Mouse (Mus musculus) midbrain, embryonic 16.5 days (tissue): Measurements from ENCODE around the gene Ubiad1. TPM values are rescaled to one million over a fixed set of nuclear protein-coding genes. Genes with fewer than 3 reads are reported as not detected.

ENCODE experiments used
- ATAC-seq: fragments of 200-750 bp; cut with Nextera tagmentation; 2 replicates; pipeline ENCODE4 v1.8.0; 2017; ENCODE audit warnings: moderate TSS enrichment
- H3K27ac ChIP-seq: fragments of 300-500 bp; sonication (generic); 2 replicates; pipeline ENCODE4 v1.5.1; 2014; ENCODE audit warnings: mild to moderate bottlenecking, low read length, mixed read lengths
- H3K27me3 ChIP-seq: fragments of 300-500 bp; sonication (generic); 2 replicates; pipeline ENCODE4 v1.6.1; 2014; ENCODE audit warnings: low read depth, low read length, mixed read lengths; ENCODE audit not compliant: control insufficient read depth, insufficient read depth
- H3K36me3 ChIP-seq: fragments of 300-500 bp; sonication (generic); 2 replicates; pipeline ENCODE4 v1.6.1; 2014; ENCODE audit warnings: mild to moderate bottlenecking, low read length, moderate library complexity, mixed read lengths; ENCODE audit not compliant: control insufficient read depth, insufficient read depth
- H3K4me1 ChIP-seq: fragments of 300-500 bp; sonication (generic); 2 replicates; pipeline ENCODE4 v1.6.1; 2014; ENCODE audit warnings: mild to moderate bottlenecking, low read length, mixed read lengths; ENCODE audit not compliant: control insufficient read depth, insufficient read depth
- H3K4me2 ChIP-seq: fragments of 300-500 bp; sonication (generic); 2 replicates; pipeline ENCODE4 v1.6.1; 2014; ENCODE audit warnings: mild to moderate bottlenecking, low read length, mixed read lengths
- H3K4me3 ChIP-seq: fragments of 300-500 bp; sonication (generic); 2 replicates; pipeline ENCODE4 v1.5.1; 2014; ENCODE audit warnings: low read depth, mild to moderate bottlenecking, low read length, moderate library complexity, mixed read lengths
- H3K9ac ChIP-seq: fragments of 300-500 bp; sonication (generic); 2 replicates; pipeline ENCODE4 v1.6.1; 2014; ENCODE audit warnings: low read depth, low read length, mixed read lengths
- H3K9me3 ChIP-seq: fragments of 300-500 bp; sonication (generic); replicated peaks from 2 replicates; pipeline ENCODE4 v1.6.1; 2014; ENCODE audit warnings: mild to moderate bottlenecking, low read length, mixed read lengths; ENCODE audit not compliant: control insufficient read depth, poor library complexity, severe bottlenecking
- WGBS: fragments of 180-500 bp; shearing (Covaris S2); extraction: QIAGEN DNeasy Blood & Tissue Kit; methylation state at CpG from one replicate; pipeline ENCODE4 v1.1.7; 2014; 5-methylcytosine and 5-hydroxymethylcytosine counted together
- polyA plus RNA-seq: library from polyadenylated mRNA; unstranded; fragments of >200 nt; fragmentation: Nextera tagmentation; extraction: Ambion mirVana; gene quantifications from 2 replicates; pipeline ENCODE4 v1.2.1, GENCODE M21; 2015

Ubiad1 gene
- polyA plus RNA-seq, 1 experiment from 2014 or later, result 19.8 TPM

GRCm38 (mm10) chr4:148471363-148471806, 26.8 kb upstream of the Ubiad1 start:
- H3K27ac ChIP-seq, result no peak overlapping the region
- peaks cover 73% of the 10 kb centered on the region for H3K36me3 ChIP-seq
- H3K4me3 ChIP-seq, result no peak overlapping the region
- H3K4me1 ChIP-seq, result no peaks in the 10 kb centered on the region
- no peaks in the 10 kb centered on the region for H3K9me3 ChIP-seq
- WGBS, result 78% methylated on average over 10 of the region's 10 CpGs
- no peak overlapping the region for H3K9ac ChIP-seq
- ATAC-seq, result no peak
- H3K4me2 ChIP-seq, result no peak overlapping the region
- no peaks in the 10 kb centered on the region for H3K27me3 ChIP-seq

- Histone ChIP-seq H3K9ac (no peak overlapping the region), H3K4me2 (no peak overlapping the region), H3K9me3 (no peaks in the 10 kb centered on the region), H3K36me3 (peaks cover 77% of the 10 kb centered on the region), H3K27ac (no peak overlapping the region), H3K27me3 (no peaks in the 10 kb centered on the region), H3K4me3 (no peak overlapping the region), H3K4me1 (no peaks in the 10 kb centered on the region)
- WGBS, result 88% methylated on average over 11 of the region's 11 CpGs
- ATAC-seq, result no peak
Measured at GRCm38 (mm10) chr4:148469487-148470252, 25.1 kb upstream of the Ubiad1 start.

- Histone ChIP-seq H3K4me3 (no peak overlapping the region), H3K4me2 (no peak overlapping the region), H3K9ac (no peak overlapping the region), H3K27ac (no peak overlapping the region), H3K27me3 (no peaks in the 10 kb centered on the region), H3K9me3 (no peaks in the 10 kb centered on the region), H3K4me1 (no peaks in the 10 kb centered on the region), H3K36me3 (peaks cover 87% of the 10 kb centered on the region)
- ATAC-seq, result no peak
- WGBS, result 87% methylated on average over 10 of the region's 10 CpGs
Measured at GRCm38 (mm10) chr4:148468396-148468795, 23.8 kb upstream of the Ubiad1 start.

- Histone ChIP-seq H3K4me2 (no peak overlapping the region), H3K4me3 (no peak overlapping the region), H3K27ac (no peak overlapping the region), H3K27me3 (no peaks in the 10 kb centered on the region), H3K9me3 (no peaks in the 10 kb centered on the region), H3K4me1 (no peaks in the 10 kb centered on the region), H3K9ac (no peak overlapping the region), H3K36me3 (peaks cover 78% of the 10 kb centered on the region)
- WGBS, result 97% methylated on average over 5 of the region's 5 CpGs
- ATAC-seq, result no peak
Measured at GRCm38 (mm10) chr4:148466511-148467079, 22.0 kb upstream of the Ubiad1 start.

GRCm38 (mm10) chr4:148464869-148465268, 20.3 kb upstream of the Ubiad1 start:
- WGBS, result 99% methylated on average over 12 of the region's 12 CpGs
- ATAC-seq, result no peak
- no peaks in the 10 kb centered on the region for H3K9me3 ChIP-seq
- no peak overlapping the region for H3K4me3 ChIP-seq
- H3K36me3 ChIP-seq, result peaks cover 70% of the 10 kb centered on the region
- H3K27ac ChIP-seq, result no peak overlapping the region
- H3K27me3 ChIP-seq, result no peaks in the 10 kb centered on the region
- H3K4me1 ChIP-seq, result no peaks in the 10 kb centered on the region
- no peak overlapping the region for H3K9ac ChIP-seq
- H3K4me2 ChIP-seq, result no peak overlapping the region

- H3K4me1 ChIP-seq, result no peaks in the 10 kb centered on the region
- H3K36me3 ChIP-seq, result peaks cover 70% of the 10 kb centered on the region
- H3K9ac ChIP-seq, result no peak overlapping the region
- H3K4me2 ChIP-seq, result no peak overlapping the region
- H3K4me3 ChIP-seq, result no peak overlapping the region
- H3K27me3 ChIP-seq, result no peaks in the 10 kb centered on the region
- WGBS, result 95% methylated on average over 12 of the region's 12 CpGs
- no peak for ATAC-seq
- no peak overlapping the region for H3K27ac ChIP-seq
- no peaks in the 10 kb centered on the region for H3K9me3 ChIP-seq
Measured at GRCm38 (mm10) chr4:148464301-148464700, 19.7 kb upstream of the Ubiad1 start.

GRCm38 (mm10) chr4:148463208-148463960, 18.8 kb upstream of the Ubiad1 start:
- peaks cover 72% of the 10 kb centered on the region for H3K36me3 ChIP-seq
- WGBS, result 67% methylated on average over 14 of the region's 14 CpGs
- H3K9me3 ChIP-seq, result no peaks in the 10 kb centered on the region
- H3K4me2 ChIP-seq, result no peak overlapping the region
- H3K27me3 ChIP-seq, result no peaks in the 10 kb centered on the region
- H3K9ac ChIP-seq, result no peak overlapping the region
- no peak overlapping the region for H3K27ac ChIP-seq
- no peak overlapping the region for H3K4me3 ChIP-seq
- H3K4me1 ChIP-seq, result no peaks in the 10 kb centered on the region
- no peak for ATAC-seq

- Histone ChIP-seq H3K27me3 (no peaks in the 10 kb centered on the region), H3K4me2 (no peak overlapping the region), H3K4me3 (no peak overlapping the region), H3K4me1 (no peaks in the 10 kb centered on the region), H3K36me3 (peaks cover 69% of the 10 kb centered on the region), H3K27ac (no peak overlapping the region), H3K9ac (no peak overlapping the region), H3K9me3 (no peaks in the 10 kb centered on the region)
- ATAC-seq, result no peak
- WGBS, result 98% methylated on average over 13 of the region's 13 CpGs
Measured at GRCm38 (mm10) chr4:148462717-148463116, 18.1 kb upstream of the Ubiad1 start.

- 83% methylated on average over 4 of the region's 4 CpGs for WGBS
- H3K27ac ChIP-seq, result no peak overlapping the region
- no peak overlapping the region for H3K4me2 ChIP-seq
- H3K9me3 ChIP-seq, result no peaks in the 10 kb centered on the region
- no peak for ATAC-seq
- no peak overlapping the region for H3K4me3 ChIP-seq
- H3K27me3 ChIP-seq, result no peaks in the 10 kb centered on the region
- H3K9ac ChIP-seq, result no peak overlapping the region
- no peaks in the 10 kb centered on the region for H3K4me1 ChIP-seq
- H3K36me3 ChIP-seq, result peaks cover 70% of the 10 kb centered on the region
Measured at GRCm38 (mm10) chr4:148461772-148462171, 17.2 kb upstream of the Ubiad1 start.
